11 mouse cellular contexts compared by ENCODE assay signal in the genomic region with DNA sequence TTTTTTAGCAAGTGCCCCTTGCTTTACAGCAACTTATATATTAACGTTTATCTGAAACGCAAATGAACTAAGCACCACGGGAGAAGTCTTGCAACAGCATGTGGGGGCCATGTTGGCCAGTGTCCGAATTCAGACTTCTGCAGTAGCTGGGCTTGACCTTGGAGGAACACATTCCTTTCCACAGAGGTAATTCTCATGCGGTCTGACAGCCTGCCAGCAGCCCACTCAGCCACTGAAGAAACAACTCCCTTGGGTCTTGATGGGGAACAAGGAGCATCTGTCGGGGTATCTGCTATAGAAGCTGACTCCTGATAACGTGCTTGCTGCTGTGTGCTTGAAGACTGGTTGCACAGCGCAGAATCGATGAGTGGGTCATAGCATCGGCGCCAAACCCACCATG.
DNase-seq lines count a peak whose midpoint lies in the region; ATAC-seq and TF ChIP-seq lines count a peak whose summit lies in the region.
"Had no signal": no experiment of that assay in that cellular context is flagged by ENCODE, and none has a peak within 500 bp of the region (broad histone marks: within the 10 kb centered on the region; RNA-seq: fewer than 3 reads in every experiment).

No protein-coding gene starts in this region.

- DNase-seq in adrenal gland, adult (ENCODE audit: inconsistent age in 2 of 2, low spot score in 1 of 2): peak; percentile 32 to 45
- DNase-seq in adrenal gland, postnatal 10 days: no peak
- DNase-seq in gastrocnemius, adult 2 months: peak; percentile 59
- DNase-seq in heart, postnatal 0 days (ENCODE audit: low spot score): peak; percentile 88
- DNase-seq in frontal cortex, postnatal 25 days (ENCODE audit: low spot score in 2 of 2): no peak
- no peak for DNase-seq in right cerebral cortex, postnatal 10 days (ENCODE audit: low spot score in 2 of 2)
- DNase-seq in thymus, postnatal 36 days: no peak

- no peak for TF ChIP-seq CTCF in gastrocnemius, adult 2 months (IDR thresholded peaks at IDR 0.05)
- no peak for TF ChIP-seq CTCF in heart, postnatal 0 days (IDR thresholded peaks at IDR 0.05; ENCODE audit: low read depth)

- ATAC-seq in heart, postnatal 0 days (ENCODE audit: insufficient read depth, low read depth): peak; percentile 81
- peak; percentile 61 for ATAC-seq in lung, embryonic 16.5 days (ENCODE audit: low read depth)

- H3K27ac ChIP-seq in gastrocnemius, adult 2 months: peak overlapping the region; percentile 53
- peak overlapping the region; percentile 85 for H3K27ac ChIP-seq in heart, postnatal 0 days (ENCODE audit: low read depth)
- no peak overlapping the region for H3K27ac ChIP-seq in lung, embryonic 16.5 days (ENCODE audit: low read length)
- H3K27ac ChIP-seq: embryonic facial prominence, embryonic 15.5 days; hindbrain, embryonic 14.5 days; limb, embryonic 15.5 days had no signal

- no peaks in the 10 kb centered on the region for H3K36me3 ChIP-seq in heart, postnatal 0 days (replicated peaks; ENCODE audit: control insufficient read depth, insufficient read depth, low read length)
- H3K36me3 ChIP-seq in lung, embryonic 16.5 days (ENCODE audit: control insufficient read depth, insufficient read depth, low read length): no peaks in the 10 kb centered on the region
- H3K36me3 ChIP-seq: embryonic facial prominence, embryonic 15.5 days; limb, embryonic 15.5 days had no signal

- WGBS in heart, postnatal 0 days: 18% methylated on average over 11 of the region's 11 CpGs
- WGBS in lung, embryonic 16.5 days: 53% methylated on average over 11 of the region's 11 CpGs

- H3K9me3 ChIP-seq in heart, postnatal 0 days (replicated peaks; ENCODE audit: control insufficient read depth, low read length): 0 out of 2 replicates have a peak, but pooled peaks cover 4% of the 10 kb centered on the region
- H3K9me3 ChIP-seq in lung, embryonic 16.5 days (ENCODE audit: control insufficient read depth, low read length): peaks cover 3% of the 10 kb centered on the region; the same call in 1 of the 2 replicates
- H3K9me3 ChIP-seq: embryonic facial prominence, embryonic 15.5 days; limb, embryonic 15.5 days had no signal

- 0 out of 2 replicates have a peak overlapping the region, but pooled peaks have one; percentile 18 for H3K9ac ChIP-seq in heart, postnatal 0 days (replicated peaks; ENCODE audit: low read depth, low read length)
- no peak overlapping the region for H3K9ac ChIP-seq in lung, embryonic 16.5 days (ENCODE audit: low read length)
- H3K9ac ChIP-seq: embryonic facial prominence, embryonic 15.5 days; hindbrain, embryonic 14.5 days; limb, embryonic 15.5 days had no signal

- H3K4me1 ChIP-seq in heart, postnatal 0 days (ENCODE audit: control insufficient read depth, insufficient read depth): peaks cover 13% of the 10 kb centered on the region; the same call in 1 of the 2 replicates
- H3K4me1 ChIP-seq in lung, embryonic 16.5 days (replicated peaks; ENCODE audit: control insufficient read depth, insufficient read depth, low read length): no peaks in the 10 kb centered on the region; the same call in none of the 2 replicates
- H3K4me1 ChIP-seq: embryonic facial prominence, embryonic 15.5 days had no signal

- intact Hi-C loops in gastrocnemius, adult 2 months (cut with DNase I): no loop called here

- H3K4me3 ChIP-seq in gastrocnemius, adult 2 months: no peak overlapping the region
- H3K4me3 ChIP-seq in heart, postnatal 0 days (ENCODE audit: low read depth, low read length): no peak overlapping the region
- no peak overlapping the region for H3K4me3 ChIP-seq in lung, embryonic 16.5 days (ENCODE audit: low read length)
- H3K4me3 ChIP-seq: embryonic facial prominence, embryonic 15.5 days; limb, embryonic 15.5 days had no signal

- H3K4me2 ChIP-seq in heart, postnatal 0 days (ENCODE audit: low read depth, low read length): 0 out of 2 replicates have a peak overlapping the region, but pooled peaks have one; percentile 3
- no peak overlapping the region for H3K4me2 ChIP-seq in lung, embryonic 16.5 days (ENCODE audit: low read depth, low read length)
- H3K4me2 ChIP-seq: embryonic facial prominence, embryonic 15.5 days; hindbrain, embryonic 14.5 days; limb, embryonic 15.5 days had no signal

- peak; percentile 73 for TF ChIP-seq EP300 in heart, postnatal 0 days (IDR thresholded peaks at IDR 0.05; ENCODE audit: low read depth)

- H3K27me3 ChIP-seq in heart, postnatal 0 days (ENCODE audit: control insufficient read depth, insufficient read depth, low read length): no peaks in the 10 kb centered on the region
- H3K27me3 ChIP-seq in lung, embryonic 16.5 days (ENCODE audit: control insufficient read depth, insufficient read depth, low read depth, low read length): no peaks in the 10 kb centered on the region
- H3K27me3 ChIP-seq: embryonic facial prominence, embryonic 15.5 days; limb, embryonic 15.5 days had no signal

Comparison
In these comparisons a context has a peak if more than half of its experiments do, and no peak if none do; other contexts are left out.
1. DNase-seq: peak in adrenal gland, adult (2 of 2), gastrocnemius, adult 2 months (single experiment) and heart, postnatal 0 days (single experiment); none in adrenal gland, postnatal 10 days (single experiment), frontal cortex, postnatal 25 days (0 of 2), right cerebral cortex, postnatal 10 days (0 of 2) and thymus, postnatal 36 days (0 of 2).